Mouse (Mus musculus) neural tube, embryonic 15.5 days (tissue): ENCODE data around the gene Gm4756. TPM values are rescaled to one million over a fixed set of nuclear protein-coding genes. Genes with fewer than 3 reads are reported as not detected.
"Not testable (repeated sequence)": the region's sequence is repeated elsewhere in the genome, so short reads cannot be mapped to it uniquely, and the experiment has no call there.

Source experiments
- ATAC-seq: fragments of 200-750 bp; cut with Nextera tagmentation; 2 replicates; pipeline ENCODE4 v1.8.0; 2017; ENCODE audit warnings: mild to moderate bottlenecking, moderate TSS enrichment, moderate library complexity; ENCODE audit not compliant: low FRiP score
- H3K27ac ChIP-seq: fragments of 300-500 bp; sonication (generic); replicated peaks from 2 replicates; pipeline ENCODE4 v1.5.1; 2015; ENCODE audit warnings: mild to moderate bottlenecking, inconsistent platforms
- H3K27me3 ChIP-seq: fragments of 300-500 bp; sonication (generic); replicated peaks from 2 replicates; pipeline ENCODE4 v1.6.1; 2015; ENCODE audit warnings: inconsistent platforms
- H3K36me3 ChIP-seq: fragments of 300-500 bp; sonication (generic); 2 replicates; pipeline ENCODE4 v1.6.1; 2015; ENCODE audit warnings: inconsistent platforms
- H3K4me1 ChIP-seq: fragments of 300-500 bp; sonication (generic); 2 replicates; pipeline ENCODE4 v1.6.1; 2015; ENCODE audit warnings: inconsistent platforms
- H3K4me2 ChIP-seq: fragments of 300-500 bp; sonication (generic); 2 replicates; pipeline ENCODE4 v1.6.1; 2015; ENCODE audit warnings: inconsistent platforms, mild to moderate bottlenecking, moderate library complexity
- H3K4me3 ChIP-seq: fragments of 300-500 bp; sonication (generic); replicated peaks from 2 replicates; pipeline ENCODE4 v1.5.1; 2015; ENCODE audit warnings: mild to moderate bottlenecking, inconsistent platforms
- H3K9ac ChIP-seq: fragments of 300-500 bp; sonication (generic); replicated peaks from 2 replicates; pipeline ENCODE4 v1.6.1; 2015; ENCODE audit warnings: mild to moderate bottlenecking, inconsistent platforms
- H3K9me3 ChIP-seq: fragments of 300-500 bp; sonication (generic); replicated peaks from 2 replicates; pipeline ENCODE4 v1.6.1; 2016; ENCODE audit warnings: inconsistent platforms
- WGBS: fragments of 180-500 bp; shearing (Covaris S2); methylation state at CpG from one replicate; pipeline ENCODE4 v1.1.7; 2015; ENCODE audit warnings: mixed read lengths; 5-methylcytosine and 5-hydroxymethylcytosine counted together
- polyA plus RNA-seq: library from polyadenylated mRNA; unstranded; fragments of >200 nt; fragmentation: Nextera tagmentation; extraction: Ambion mirVana; gene quantifications from 2 replicates; pipeline ENCODE4 v1.2.1, GENCODE M21; 2015

Gene Gm4756
- polyA plus RNA-seq, 1 experiment from 2014 or later, result not detected

DNA sequence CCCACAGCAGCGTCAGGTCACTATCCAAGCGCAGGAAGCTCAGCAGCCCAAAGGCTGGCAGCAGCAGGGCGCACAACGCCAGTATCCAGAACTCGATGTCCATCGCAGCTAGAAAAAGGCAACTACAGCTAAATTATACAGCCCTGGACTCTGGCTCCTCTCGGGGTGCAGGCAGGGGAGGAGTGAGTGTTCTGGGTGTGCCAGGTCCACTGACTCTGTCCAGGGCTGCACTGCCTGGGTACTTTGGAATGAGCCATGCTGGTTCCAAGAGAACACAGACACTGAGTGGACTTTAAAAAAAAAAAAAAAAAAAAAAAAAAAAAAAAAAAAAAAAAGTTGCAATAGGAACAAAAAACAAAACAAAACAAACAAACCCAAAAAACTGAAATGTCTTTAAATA lies 20.7 kb downstream of the Gm4756 start:
- H3K9me3 ChIP-seq, result no peaks in the 10 kb centered on the region
- WGBS, result 93% methylated on average over 7 of the region's 7 CpGs
- H3K27ac ChIP-seq, result no peak overlapping the region

GRCm38 (mm10) chr12:72622853-72623496 lies 26.5 kb downstream of the Gm4756 start:
- H3K27ac ChIP-seq, result no peak overlapping the region
- no peaks in the 10 kb centered on the region for H3K4me1 ChIP-seq
- no peaks in the 10 kb centered on the region for H3K27me3 ChIP-seq
- WGBS, result 86% methylated on average over 5 of the region's 5 CpGs
- H3K4me3 ChIP-seq, result no peak overlapping the region
- H3K9me3 ChIP-seq, result no peaks in the 10 kb centered on the region
- ATAC-seq, result no peak
- no peak overlapping the region for H3K4me2 ChIP-seq
- H3K9ac ChIP-seq, result no peak overlapping the region
- no peaks in the 10 kb centered on the region for H3K36me3 ChIP-seq

More for the DNA sequence above, 20.7 kb downstream of the Gm4756 start:
- H3K4me3 ChIP-seq, result no peak overlapping the region
- H3K9ac ChIP-seq, result no peak overlapping the region
- no peaks in the 10 kb centered on the region for H3K36me3 ChIP-seq
- H3K4me2 ChIP-seq, result no peak overlapping the region
- H3K27me3 ChIP-seq, result no peaks in the 10 kb centered on the region
- no peaks in the 10 kb centered on the region for H3K4me1 ChIP-seq
- no peak for ATAC-seq

GRCm38 (mm10) chr12:72621441-72621840 lies 28.0 kb downstream of the Gm4756 start:
- H3K4me1 ChIP-seq, result no peaks in the 10 kb centered on the region
- no peak overlapping the region for H3K4me3 ChIP-seq
- H3K4me2 ChIP-seq, result no peak overlapping the region
- no peak overlapping the region for H3K9ac ChIP-seq
- no peaks in the 10 kb centered on the region for H3K9me3 ChIP-seq
- no peaks in the 10 kb centered on the region for H3K36me3 ChIP-seq
- no peaks in the 10 kb centered on the region for H3K27me3 ChIP-seq
- H3K27ac ChIP-seq, result no peak overlapping the region
- WGBS, result 84% methylated on average over 1 of the region's 1 CpGs
- no peak for ATAC-seq

GRCm38 (mm10) chr12:72620856-72621255 lies 28.6 kb downstream of the Gm4756 start:
- Histone ChIP-seq H3K4me1 (no peaks in the 10 kb centered on the region), H3K4me3 (no peak overlapping the region), H3K4me2 (no peak overlapping the region), H3K36me3 (no peaks in the 10 kb centered on the region), H3K9ac (no peak overlapping the region), H3K27me3 (no peaks in the 10 kb centered on the region), H3K27ac (no peak overlapping the region), H3K9me3 (no peaks in the 10 kb centered on the region)
- 87% methylated on average over 7 of the region's 7 CpGs for WGBS
- ATAC-seq, result no peak

DNA sequence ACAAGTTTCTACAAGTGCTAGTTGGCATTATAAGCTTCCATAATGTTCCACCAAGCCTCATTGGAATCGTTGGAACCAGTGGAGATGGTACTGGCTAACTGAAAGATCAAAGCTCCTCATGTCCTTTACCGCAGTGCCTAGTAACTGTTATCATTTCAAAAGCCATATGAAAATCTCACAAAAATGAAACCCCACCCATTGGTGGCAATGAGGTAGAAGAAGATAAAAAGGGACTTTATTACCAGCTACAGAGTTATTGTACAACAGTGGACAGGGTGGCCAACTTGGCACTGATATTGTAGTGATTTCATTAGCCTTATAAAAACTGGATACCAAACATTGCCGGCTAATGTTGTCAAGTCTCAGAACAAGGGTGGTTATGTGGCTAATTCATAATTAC lies 37.4 kb downstream of the Gm4756 start:
- ATAC-seq, result no peak
- Histone ChIP-seq H3K9me3 (no peaks in the 10 kb centered on the region), H3K4me1 (no peaks in the 10 kb centered on the region), H3K27ac (no peak overlapping the region), H3K4me2 (no peak overlapping the region), H3K9ac (no peak overlapping the region), H3K36me3 (no peaks in the 10 kb centered on the region), H3K27me3 (no peaks in the 10 kb centered on the region), H3K4me3 (no peak overlapping the region)
- WGBS, result 94% methylated on average over 3 of the region's 3 CpGs

- H3K4me1 ChIP-seq, H3K36me3 ChIP-seq, H3K4me3 ChIP-seq, H3K27ac ChIP-seq, H3K4me2 ChIP-seq, H3K9ac ChIP-seq, H3K9me3 ChIP-seq, ATAC-seq, H3K27me3 ChIP-seq: not testable (repeated sequence)
- WGBS, result 93% methylated on average over 2 of the region's 2 CpGs
Observed at GRCm38 (mm10) chr12:72598731-72599130, 50.7 kb downstream of the Gm4756 start.

DNA sequence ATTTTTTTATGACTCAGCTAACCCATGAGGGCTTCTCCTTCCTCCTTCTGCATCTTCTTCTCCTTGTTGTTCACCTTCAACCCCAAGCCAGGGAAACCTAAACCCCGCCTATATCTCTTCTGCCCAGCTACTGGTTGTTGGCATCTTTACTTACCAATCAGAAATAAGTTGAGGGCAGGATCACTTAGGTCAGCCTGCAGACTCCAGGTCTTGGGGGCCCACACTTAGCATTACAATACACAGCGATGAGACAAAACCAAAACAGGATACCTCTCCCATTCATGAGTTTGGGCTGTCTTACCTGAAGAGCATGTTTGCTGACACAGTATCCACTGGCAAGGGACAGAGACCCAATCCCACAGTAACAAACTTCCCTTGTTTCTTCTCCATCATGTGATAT lies 55.5 kb downstream of the Gm4756 start:
- H3K27ac ChIP-seq, result no peak overlapping the region
- no peak overlapping the region for H3K9ac ChIP-seq
- WGBS, result 63% methylated on average over 2 of the region's 2 CpGs
- no peak overlapping the region for H3K4me3 ChIP-seq
- ATAC-seq, result no peak
- no peak overlapping the region for H3K4me2 ChIP-seq
- H3K9me3 ChIP-seq, result no peaks in the 10 kb centered on the region
- H3K27me3 ChIP-seq, result no peaks in the 10 kb centered on the region
- H3K36me3 ChIP-seq, result no peaks in the 10 kb centered on the region
- H3K4me1 ChIP-seq, result no peaks in the 10 kb centered on the region

DNA sequence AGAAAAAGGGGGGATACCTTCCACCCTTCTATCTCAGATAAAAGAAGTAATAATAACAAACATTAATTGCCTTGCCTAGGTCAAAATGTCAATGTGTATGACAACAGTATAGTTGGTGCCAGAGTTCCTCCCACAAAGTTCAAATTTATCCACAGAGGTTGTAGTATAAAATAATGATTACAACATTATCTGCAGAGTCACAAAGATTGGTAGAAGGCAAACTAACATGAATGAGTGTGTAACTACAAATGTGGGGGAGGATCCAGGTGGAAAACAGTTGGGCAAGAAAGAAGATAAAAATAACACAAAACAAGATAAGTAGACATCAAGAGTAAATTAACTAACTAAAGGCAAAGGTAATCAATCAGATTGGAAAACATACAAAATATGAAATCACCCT lies 56.5 kb downstream of the Gm4756 start:
- Histone ChIP-seq H3K27me3 (no peaks in the 10 kb centered on the region), H3K9me3 (no peaks in the 10 kb centered on the region), H3K4me3 (no peak overlapping the region), H3K36me3 (no peaks in the 10 kb centered on the region), H3K27ac (no peak overlapping the region), H3K9ac (no peak overlapping the region), H3K4me1 (no peaks in the 10 kb centered on the region), H3K4me2 (no peak overlapping the region)
- no peak for ATAC-seq

GRCm38 (mm10) chr12:72585339-72585738 lies 64.1 kb downstream of the Gm4756 start:
- no peak for ATAC-seq
- 93% methylated on average over 1 of the region's 1 CpGs for WGBS
- no peaks in the 10 kb centered on the region for H3K9me3 ChIP-seq
- H3K27me3 ChIP-seq, result no peaks in the 10 kb centered on the region
- H3K36me3 ChIP-seq, result 0 out of 2 replicates have a peak, but pooled peaks cover 3% of the 10 kb centered on the region
- H3K4me1 ChIP-seq, result no peaks in the 10 kb centered on the region
- no peak overlapping the region for H3K4me3 ChIP-seq
- no peak overlapping the region for H3K4me2 ChIP-seq
- no peak overlapping the region for H3K9ac ChIP-seq
- H3K27ac ChIP-seq, result no peak overlapping the region

- Histone ChIP-seq H3K4me3 (no peak overlapping the region), H3K27me3 (no peaks in the 10 kb centered on the region), H3K9ac (no peak overlapping the region), H3K9me3 (no peaks in the 10 kb centered on the region), H3K4me2 (no peak overlapping the region), H3K27ac (no peak overlapping the region), H3K4me1 (no peaks in the 10 kb centered on the region), H3K36me3 (peaks cover 11% of the 10 kb centered on the region)
- WGBS, result 95% methylated on average over 2 of the region's 2 CpGs
- no peak for ATAC-seq
Observed at GRCm38 (mm10) chr12:72583099-72583498, 66.4 kb downstream of the Gm4756 start.

GRCm38 (mm10) chr12:72582021-72582420 lies 67.4 kb downstream of the Gm4756 start:
- Histone ChIP-seq H3K27me3 (no peaks in the 10 kb centered on the region), H3K27ac (no peak overlapping the region), H3K4me2 (no peak overlapping the region), H3K4me3 (no peak overlapping the region), H3K9me3 (no peaks in the 10 kb centered on the region), H3K4me1 (no peaks in the 10 kb centered on the region), H3K36me3 (peaks cover 11% of the 10 kb centered on the region), H3K9ac (no peak overlapping the region)
- no peak for ATAC-seq
- WGBS, result 90% methylated on average over 3 of the region's 3 CpGs

GRCm38 (mm10) chr12:72564281-72564795 lies 85.1 kb downstream of the Gm4756 start:
- peaks cover 7% of the 10 kb centered on the region; the same call in 1 of the 2 replicates for H3K36me3 ChIP-seq
- no peaks in the 10 kb centered on the region for H3K9me3 ChIP-seq
- ATAC-seq, result no peak
- no peak overlapping the region for H3K4me2 ChIP-seq
- no peaks in the 10 kb centered on the region for H3K4me1 ChIP-seq
- no peaks in the 10 kb centered on the region for H3K27me3 ChIP-seq
- no peak overlapping the region for H3K9ac ChIP-seq
- H3K27ac ChIP-seq, result no peak overlapping the region
- no peak overlapping the region for H3K4me3 ChIP-seq
- WGBS, result 90% methylated on average over 4 of the region's 4 CpGs
